In the genomic region with DNA sequence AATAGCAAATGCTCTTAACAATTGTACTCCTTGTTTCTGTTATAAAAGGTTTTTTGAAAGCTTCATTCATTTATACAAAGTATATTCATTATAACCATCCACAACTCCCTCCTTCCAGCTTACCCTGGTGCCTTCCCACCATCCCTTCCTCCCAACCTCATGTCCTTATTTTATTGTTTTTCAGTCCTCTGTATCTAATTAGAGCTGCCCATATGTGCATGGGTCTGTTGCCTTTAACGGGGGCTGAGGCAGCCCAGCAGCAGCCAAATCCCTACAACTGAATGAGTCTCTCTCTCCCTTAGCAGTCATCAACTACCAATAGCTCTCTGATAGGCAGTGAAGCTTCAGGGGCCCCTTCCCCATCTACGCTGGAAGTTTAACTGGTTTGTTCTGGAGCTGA, we compare ENCODE assay signal across 26 mouse cellular contexts.
DNase-seq lines count a peak whose midpoint lies in the region; ATAC-seq and TF ChIP-seq lines count a peak whose summit lies in the region.
"Had no signal": no experiment of that assay in that cellular context is flagged by ENCODE, and none has a peak within 500 bp of the region (broad histone marks: within the 10 kb centered on the region; RNA-seq: fewer than 3 reads in every experiment).

No protein-coding gene starts in this region.

- peak; percentile 81 for ATAC-seq in forebrain, embryonic 16.5 days
- no peak for ATAC-seq in granulocyte monocyte progenitor cell, adult 5-6 weeks (replicated peaks; ENCODE audit: poor library complexity, severe bottlenecking)
- ATAC-seq: inflammation-experienced regulatory T-cells, adult 6 months; Patski had no signal

- H3K9ac ChIP-seq in forebrain, embryonic 16.5 days (replicated peaks; ENCODE audit: low read depth, low read length): no peak overlapping the region
- H3K9ac ChIP-seq: hindbrain, embryonic 14.5 days; liver, embryonic 13.5 days; neural tube, embryonic 12.5 days had no signal

- H3K27ac ChIP-seq in left cerebral cortex, adult 2 months: no peak overlapping the region
- H3K27ac ChIP-seq in forebrain, embryonic 16.5 days (ENCODE audit: low read length): no peak overlapping the region
- H3K27ac ChIP-seq: heart, embryonic 10.5 days; hindbrain, embryonic 14.5 days; liver, embryonic 13.5 days; neural tube, embryonic 12.5 days had no signal

- peak; percentile 2 for DNase-seq in left cerebral cortex, postnatal 14 days (ENCODE audit: low spot score in 2 of 2)
- no peak for DNase-seq in left cerebral cortex, adult 2 months (ENCODE audit: extremely low spot score in 1 of 2, low spot score in 2 of 2)
- DNase-seq in brain, adult 2 months (ENCODE audit: low read depth, low spot score): peak; percentile 50
- DNase-seq in layer of hippocampus, adult 9-10 months (ENCODE audit: low spot score): peak; percentile 30
- DNase-seq in T-cell, adult 2 months (ENCODE audit: low spot score): no peak
- DNase-seq in left cerebral cortex, adult 18-20 months (ENCODE audit: low spot score in 2 of 2): no peak
- DNase-seq: adrenal gland, adult 2 months; B cell, adult 2 months; cerebellum, adult 18-20 months; cerebellum, postnatal 14 days; heart, postnatal 4 days; kidney, adult 18-20 months; kidney, postnatal 4 days; liver, embryonic 13.5 days; lung, adult 2 months; lung, postnatal 14 days; midbrain, embryonic 14.5 days; thymus, postnatal 14 days had no signal

- TF ChIP-seq CTCF in left cerebral cortex, adult 2 months (IDR thresholded peaks at IDR 0.05): no peak

- H3K4me3 ChIP-seq in left cerebral cortex, adult 2 months: no peak overlapping the region
- no peak overlapping the region for H3K4me3 ChIP-seq in forebrain, embryonic 16.5 days (replicated peaks; ENCODE audit: low read length)
- H3K4me3 ChIP-seq: heart, embryonic 10.5 days; liver, embryonic 13.5 days; neural tube, embryonic 12.5 days had no signal

- no peaks in the 10 kb centered on the region for H3K36me3 ChIP-seq in forebrain, embryonic 16.5 days (ENCODE audit: control insufficient read depth, insufficient read depth)
- H3K36me3 ChIP-seq: G1E; heart, embryonic 10.5 days; liver, embryonic 13.5 days; neural tube, embryonic 12.5 days had no signal

- no peaks in the 10 kb centered on the region for H3K9me3 ChIP-seq in forebrain, embryonic 16.5 days (ENCODE audit: control insufficient read depth, low read length)
- H3K9me3 ChIP-seq: heart, embryonic 10.5 days; liver, embryonic 13.5 days; neural tube, embryonic 12.5 days had no signal

- H3K4me1 ChIP-seq in forebrain, embryonic 16.5 days (replicated peaks; ENCODE audit: control insufficient read depth, insufficient read depth, low read length): no peaks in the 10 kb centered on the region
- H3K4me1 ChIP-seq: heart, embryonic 10.5 days; liver, embryonic 13.5 days; neural tube, embryonic 12.5 days had no signal

- 55% methylated on average over 2 of the region's 2 CpGs for WGBS in forebrain, embryonic 16.5 days

- H3K27me3 ChIP-seq in forebrain, embryonic 16.5 days (replicated peaks; ENCODE audit: control insufficient read depth, insufficient read depth, low read length): no peaks in the 10 kb centered on the region
- H3K27me3 ChIP-seq: liver, embryonic 13.5 days; neural tube, embryonic 12.5 days had no signal

- intact Hi-C loops in left cerebral cortex, postnatal 14 days (cut with DNase I): no loop called here
- intact Hi-C loops in left cerebral cortex, adult 2 months (cut with DNase I): no loop called here

- H3K4me2 ChIP-seq in forebrain, embryonic 16.5 days (ENCODE audit: low read length): no peak overlapping the region
- H3K4me2 ChIP-seq: hindbrain, embryonic 14.5 days; liver, embryonic 13.5 days; neural tube, embryonic 12.5 days had no signal

Comparison
In these comparisons a context has a peak if more than half of its experiments do, and no peak if none do; other contexts are left out.
1. DNase-seq: peak in left cerebral cortex, postnatal 14 days (2 of 2), brain, adult 2 months (single experiment) and layer of hippocampus, adult 9-10 months (single experiment); none in left cerebral cortex, adult 2 months (0 of 2), T-cell, adult 2 months (single experiment) and left cerebral cortex, adult 18-20 months (0 of 2).